Mouse (Mus musculus) CH12.LX (cell line): Measurements from ENCODE around the gene Gm20604. TPM values are rescaled to one million over a fixed set of nuclear protein-coding genes. Genes with fewer than 3 reads are reported as not detected.

Experiments
- DNase-seq: peaks from one replicate; pipeline ENCODE4 v3.0.0-alpha.2; 2013; ENCODE audit errors: extremely low read depth
- H3K27ac ChIP-seq: 2 replicates; pipeline ENCODE4 v1.5.1; 2012; ENCODE audit warnings: low read depth, mild to moderate bottlenecking, control low read depth, moderate library complexity; ENCODE audit not compliant: insufficient read depth
- H3K27me3 ChIP-seq: replicated peaks from 2 replicates; pipeline ENCODE3; 2012; ENCODE audit warnings: inconsistent platforms
- H3K36me3 ChIP-seq, 2 experiments: replicated peaks in 1 of 2; 2 replicates each; pipeline versions ENCODE3 to v1.6.1; 2012; ENCODE audit warnings: inconsistent platforms in 1 of 2, low read length in 1 of 2, mild to moderate bottlenecking in 1 of 2, mixed read lengths in 1 of 2, moderate library complexity in 1 of 2; ENCODE audit not compliant: control insufficient read depth in 1 of 2, insufficient read depth in 1 of 2
- H3K4me1 ChIP-seq, 2 experiments: 2 replicates each; pipeline ENCODE4 v1.6.1; 2012; ENCODE audit warnings: inconsistent platforms in 1 of 2, moderate library complexity in 1 of 2; ENCODE audit not compliant: insufficient read depth in 2 of 2, control insufficient read depth in 1 of 2
- H3K4me2 ChIP-seq: 2 replicates; pipeline ENCODE4 v1.6.1; 2012; ENCODE audit warnings: low read depth, mild to moderate bottlenecking, control low read depth; ENCODE audit not compliant: poor library complexity, insufficient read depth, severe bottlenecking
- H3K4me3 ChIP-seq, 3 experiments: fragments of 150-350 bp in 1 of 3; sonication (generic) in 1 of 3; replicated peaks in 1 of 3; 2 replicates each; pipeline versions ENCODE3 to v1.5.1; 2011 to 2012; ENCODE audit warnings: low read depth in 2 of 3, low read length in 2 of 3, mild to moderate bottlenecking in 2 of 3, moderate library complexity in 2 of 3, control low read depth in 1 of 3, improper control_type of control experiment in 1 of 3, inconsistent platforms in 1 of 3, mixed read lengths in 1 of 3; ENCODE audit not compliant: poor library complexity in 1 of 3
- H3K79me2 ChIP-seq: replicated peaks from 2 replicates; pipeline ENCODE4 v1.6.1; 2012; ENCODE audit warnings: mild to moderate bottlenecking, moderate library complexity; ENCODE audit not compliant: control insufficient read depth, poor library complexity, insufficient read depth, severe bottlenecking; ENCODE audit errors: extremely low read depth
- H3K9ac ChIP-seq: 2 replicates; pipeline ENCODE4 v1.6.1; 2012; ENCODE audit warnings: low read depth, mild to moderate bottlenecking, control low read depth, moderate library complexity; ENCODE audit not compliant: insufficient read depth
- H3K9me3 ChIP-seq: replicated peaks from 2 replicates; pipeline ENCODE3; 2012; ENCODE audit warnings: low read length, inconsistent platforms, mixed read lengths
- BHLHE40 ChIP-seq: IDR thresholded peaks from 2 replicates; pipeline ENCODE4 v1.6.1; 2011; ENCODE audit warnings: mild to moderate bottlenecking, low read depth, low read length, improper control_type of control experiment
- CTCF ChIP-seq, 2 experiments: IDR thresholded peaks in 1 of 2; conservative IDR thresholded peaks in 1 of 2; 2 replicates each; pipeline ENCODE4 v1.5.1; 2011 to 2012; ENCODE audit warnings: low read depth in 2 of 2, low read length in 2 of 2, improper control_type of control experiment in 1 of 2, inconsistent platforms in 1 of 2, mild to moderate bottlenecking in 1 of 2, moderate library complexity in 1 of 2
- E2F4 ChIP-seq: IDR thresholded peaks from 2 replicates; pipeline ENCODE4 v1.6.1; 2011; ENCODE audit warnings: low read depth, low read length, improper control_type of control experiment; ENCODE audit not compliant: insufficient replicate concordance
- ELF1 ChIP-seq: IDR thresholded peaks from 2 replicates; pipeline ENCODE4 v1.6.1; 2014; ENCODE audit warnings: low read depth, mild to moderate bottlenecking, inconsistent platforms, low read length, improper control_type of control experiment
- ETS1 ChIP-seq: conservative IDR thresholded peaks from 2 replicates; pipeline ENCODE4 v1.6.1; 2012; ENCODE audit warnings: low read depth, mild to moderate bottlenecking, inconsistent platforms, low read length, improper control_type of control experiment, moderate library complexity
- IRF4 ChIP-seq: IDR thresholded peaks from 2 replicates; pipeline ENCODE4 v1.6.1; 2014; ENCODE audit warnings: low read depth, mild to moderate bottlenecking, inconsistent platforms, low read length, improper control_type of control experiment
- KAT2A ChIP-seq: IDR thresholded peaks from 2 replicates; pipeline ENCODE4 v1.6.1; 2012; ENCODE audit warnings: low read length, improper control_type of control experiment, inconsistent platforms; ENCODE audit not compliant: insufficient replicate concordance
- MAFK ChIP-seq: IDR thresholded peaks from 2 replicates; pipeline ENCODE4 v1.6.1; 2011; ENCODE audit warnings: low read length, improper control_type of control experiment; ENCODE audit not compliant: insufficient replicate concordance
- MEF2A ChIP-seq: IDR thresholded peaks from 2 replicates; pipeline ENCODE4 v1.6.1; 2014; ENCODE audit warnings: low read depth, mild to moderate bottlenecking, inconsistent platforms, low read length, improper control_type of control experiment, borderline replicate concordance
- MXI1 ChIP-seq: IDR thresholded peaks from 2 replicates; pipeline ENCODE4 v1.6.1; 2011; ENCODE audit warnings: mild to moderate bottlenecking, low read depth, low read length, improper control_type of control experiment
- MYC ChIP-seq: IDR thresholded peaks from 2 replicates; pipeline ENCODE4 v1.6.1; 2011; ENCODE audit warnings: low read depth, mild to moderate bottlenecking, improper control_type of control experiment, low read length
- NELFE ChIP-seq: IDR thresholded peaks from 2 replicates; pipeline ENCODE4 v1.6.1; 2011; ENCODE audit warnings: low read depth, low read length, improper control_type of control experiment
- PAX5 ChIP-seq: IDR thresholded peaks from 2 replicates; pipeline ENCODE4 v1.6.1; 2012; ENCODE audit warnings: low read length, inconsistent platforms, mixed read lengths
- POLR2AphosphoS2 ChIP-seq: IDR thresholded peaks from 2 replicates; pipeline ENCODE4 v1.6.1; 2011; ENCODE audit warnings: low read depth, low read length, improper control_type of control experiment
- RAD21 ChIP-seq: IDR thresholded peaks from 2 replicates; pipeline ENCODE4 v1.6.1; 2011; ENCODE audit warnings: low read depth, mild to moderate bottlenecking, low read length, improper control_type of control experiment, moderate library complexity
- SMC3 ChIP-seq: IDR thresholded peaks from 2 replicates; pipeline ENCODE4 v1.6.1; 2011; ENCODE audit warnings: low read depth, low read length, improper control_type of control experiment
- TBP ChIP-seq: conservative IDR thresholded peaks from 2 replicates; pipeline ENCODE4 v1.6.1; 2011; ENCODE audit warnings: low read depth, low read length, improper control_type of control experiment
- TCF12 ChIP-seq: IDR thresholded peaks from 2 replicates; pipeline ENCODE4 v1.6.1; 2014; ENCODE audit warnings: low read depth, mild to moderate bottlenecking, inconsistent platforms, low read length, improper control_type of control experiment
- UBTF ChIP-seq: IDR thresholded peaks from 2 replicates; pipeline ENCODE4 v1.6.1; 2012; ENCODE audit warnings: low read depth, mild to moderate bottlenecking, inconsistent platforms, low read length, improper control_type of control experiment, moderate library complexity
- USF1 ChIP-seq: IDR thresholded peaks from 2 replicates; pipeline ENCODE4 v1.6.1; 2014; ENCODE audit warnings: low read depth, mild to moderate bottlenecking, inconsistent platforms, low read length, improper control_type of control experiment
- dilution Hi-C: fragments of 300-500 bp; cut with MboI; formaldehyde crosslinking; loops from 2 replicates; pipeline ENCODE4 v1.14.3; 2020; ENCODE audit warnings: low sequenced_read_pairs; ENCODE audit not compliant: extremely low pct_unique_long_range_greater_than_20kb, extremely low pct_ligation_motif_present
- in situ Hi-C: fragments of 300-500 bp; cut with MboI; formaldehyde crosslinking; loops from 3 replicates; pipeline ENCODE4 v1.14.3; 2019; ENCODE audit warnings: low sequenced_read_pairs, low pct_ligation_motif_present, low pct_unique_long_range_greater_than_20kb, mixed read lengths
- polyA plus RNA-seq: library from polyadenylated mRNA; unstranded; fragments of >175 nt; gene quantifications from 2 replicates; pipeline ENCODE4 v1.2.1, GENCODE M21; 2012; ENCODE audit warnings: low read depth; ENCODE audit not compliant: insufficient read length
- total RNA-seq, 2 experiments: library from RNA; depleted of rRNA; stranded (reverse); fragments of 300-350 nt in 1 of 2; fragments of >200 nt in 1 of 2; gene quantifications; 2 replicates each; pipeline ENCODE4 v1.2.3; 2012 to 2014

Gm20604 gene
- total and polyA plus RNA-seq, 3 experiments = 5.7 to 14.4 (median 11.3) TPM

- TF ChIP-seq SMC3 (no peak), MYC (0 out of 2 replicates have a peak, but pooled peaks have one; percentile 43), BHLHE40 (peak; percentile 87), CTCF (conservative IDR thresholded peaks at IDR 0.05 in 1 of 2, IDR thresholded peaks at IDR 0.05 in 1 of 2; ENCODE audit: low read depth in 2 of 2, low read length in 2 of 2) (no peak), TCF12 (peak; percentile 81), KAT2A (0 out of 2 replicates have a peak, but pooled peaks have one; percentile 46)
Observed at GRCm38 (mm10) chr12:102743589-102744574, 14.6 kb downstream of the Gm20604 start, which contains the start of the genes Moap1 and Tmem251 (continued).

- peak overlapping the region; percentile 50 for H3K9ac ChIP-seq
- dilution Hi-C loops = no loop called here
- no peaks in the 10 kb centered on the region for H3K27me3 ChIP-seq
- H3K79me2 ChIP-seq = peaks cover 31% of the 10 kb centered on the region
- TF ChIP-seq PAX5 = no peak
- TF ChIP-seq BHLHE40 = no peak
- TF ChIP-seq RAD21 = no peak
- no peak for TF ChIP-seq ETS1
- no peak for TF ChIP-seq TBP
- 0 out of 2 replicates have a peak, but pooled peaks have one; percentile 46 for TF ChIP-seq UBTF
- in situ Hi-C loops = loop anchor here (10.0 kb wide), 1 partner anchor 322 kb away; no protein-coding TSS in a partner anchor
- peak overlapping the region; percentile 74 for H3K4me2 ChIP-seq
- H3K9me3 ChIP-seq = no peaks in the 10 kb centered on the region
- 0 out of 2 replicates have a peak overlapping the region, but pooled peaks have one; percentile 12 for H3K27ac ChIP-seq
- H3K36me3 ChIP-seq = peaks cover 3 to 40% of the 10 kb centered on the region in 2 experiments
- peak; percentile 27 for DNase-seq
- peaks cover 0 to 31% of the 10 kb centered on the region in 2 experiments; a peak in 2 of 4 replicates for H3K4me1 ChIP-seq
- H3K4me3 ChIP-seq = peak overlapping the region; percentile 62 to 84 (median 80)
Observed at GRCm38 (mm10) chr12:102743036-102743588, 15.4 kb downstream of the Gm20604 start.

GRCm38 (mm10) chr12:102742056-102742455 is 16.4 kb downstream of the Gm20604 start:
- peaks cover 24% of the 10 kb centered on the region for H3K79me2 ChIP-seq
- no peaks in the 10 kb centered on the region for H3K9me3 ChIP-seq
- no peak for TF ChIP-seq IRF4
- TF ChIP-seq KAT2A = no peak
- no peak for TF ChIP-seq ELF1
- no peak for TF ChIP-seq NELFE
- TF ChIP-seq E2F4 = no peak
- TF ChIP-seq POLR2AphosphoS2 = no peak
- TF ChIP-seq TBP = no peak
- no peak for TF ChIP-seq UBTF
- no peak for TF ChIP-seq SMC3
- TF ChIP-seq MYC = no peak
- TF ChIP-seq CTCF (conservative IDR thresholded peaks at IDR 0.05 in 1 of 2, IDR thresholded peaks at IDR 0.05 in 1 of 2; ENCODE audit: low read depth in 2 of 2, low read length in 2 of 2) = no peak
- TF ChIP-seq MEF2A = no peak
- TF ChIP-seq MXI1 = no peak
- no peak for TF ChIP-seq TCF12
- no peak for TF ChIP-seq MAFK
- TF ChIP-seq RAD21 = no peak
- no peak for TF ChIP-seq USF1
- H3K9ac ChIP-seq = no peak overlapping the region
- no peak for DNase-seq
- H3K27me3 ChIP-seq = no peaks in the 10 kb centered on the region
- H3K36me3 ChIP-seq = peaks cover 2 to 29% of the 10 kb centered on the region in 2 experiments
- dilution Hi-C loops (no loop called here), in situ Hi-C loops (loop anchor here (10.0 kb wide), 1 partner anchor 323 kb away; no protein-coding TSS in a partner anchor)
- H3K4me1 ChIP-seq = peaks cover 0 to 31% of the 10 kb centered on the region in 2 experiments; a peak in 2 of 4 replicates
- H3K4me3 ChIP-seq = no peak overlapping the region
- no peak overlapping the region for H3K4me2 ChIP-seq
- no peak overlapping the region for H3K27ac ChIP-seq
